Mouse (Mus musculus) megakaryocyte, embryonic 14.5 days (primary cell): ENCODE measurements around the gene Strada. TPM values are rescaled to one million over a fixed set of nuclear protein-coding genes. Genes with fewer than 3 reads are reported as not detected.

Experiments
- H3K27me3 ChIP-seq: replicated peaks from 2 replicates; pipeline ENCODE3; 2012; ENCODE audit warnings: inconsistent platforms
- H3K36me3 ChIP-seq: replicated peaks from 2 replicates; pipeline ENCODE3; 2012; ENCODE audit warnings: low read length, inconsistent platforms, mixed read lengths
- H3K4me1 ChIP-seq: 2 replicates; pipeline ENCODE4 v1.6.1; 2012; ENCODE audit warnings: inconsistent platforms
- H3K4me3 ChIP-seq: replicated peaks from 2 replicates; pipeline ENCODE3; 2012; ENCODE audit warnings: moderate library complexity, mild to moderate bottlenecking, inconsistent platforms
- H3K9me3 ChIP-seq: 2 replicates; pipeline ENCODE4 v1.6.1; 2012; ENCODE audit warnings: inconsistent platforms
- FLI1 ChIP-seq: IDR thresholded peaks from 2 replicates; pipeline ENCODE4 v1.6.1; 2012; ENCODE audit warnings: low read length, inconsistent platforms, mixed read lengths
- GATA1 ChIP-seq: IDR thresholded peaks from 3 replicates; pipeline ENCODE4 v1.6.1; 2012; ENCODE audit warnings: mixed read lengths, low read length, inconsistent platforms, borderline replicate concordance
- polyA plus RNA-seq: library from polyadenylated mRNA; stranded (reverse); fragments of >175 nt; gene quantifications from 2 replicates; pipeline ENCODE4 v1.2.3, GENCODE M21; 2012; ENCODE audit warnings: low replicate concordance; ENCODE audit not compliant: insufficient read depth

Gene Strada
- polyA plus RNA-seq, 1 experiment: 50.4 TPM

GRCm38 (mm10) chr11:106167435-106167834 is 34.5 kb downstream of the Strada start:
- peaks cover 82% of the 10 kb centered on the region for H3K36me3 ChIP-seq
- TF ChIP-seq FLI1 (no peak), GATA1 (no peak)
- peak overlapping the region; percentile 34 for H3K4me3 ChIP-seq
- H3K27me3 ChIP-seq: no peaks in the 10 kb centered on the region
- no peaks in the 10 kb centered on the region for H3K9me3 ChIP-seq
- H3K4me1 ChIP-seq: peaks cover 30% of the 10 kb centered on the region

GRCm38 (mm10) chr11:106164601-106165180 is 37.3 kb downstream of the Strada start:
- Histone ChIP-seq H3K4me3 (peak overlapping the region; percentile 18), H3K27me3 (peaks cover 16% of the 10 kb centered on the region), H3K36me3 (peaks cover 68% of the 10 kb centered on the region), H3K4me1 (peaks cover 42% of the 10 kb centered on the region), H3K9me3 (no peaks in the 10 kb centered on the region)
- TF ChIP-seq GATA1 (no peak), FLI1 (no peak)

GRCm38 (mm10) chr11:106163546-106163945 is 38.4 kb downstream of the Strada start:
- Histone ChIP-seq H3K36me3 (peaks cover 62% of the 10 kb centered on the region), H3K4me1 (peaks cover 54% of the 10 kb centered on the region), H3K27me3 (peaks cover 23% of the 10 kb centered on the region), H3K4me3 (no peak overlapping the region), H3K9me3 (no peaks in the 10 kb centered on the region)
- no peak for TF ChIP-seq GATA1
- no peak for TF ChIP-seq FLI1

- Histone ChIP-seq H3K4me1 (peaks cover 62% of the 10 kb centered on the region), H3K27me3 (peaks cover 32% of the 10 kb centered on the region), H3K4me3 (no peak overlapping the region), H3K36me3 (peaks cover 62% of the 10 kb centered on the region), H3K9me3 (no peaks in the 10 kb centered on the region)
- no peak for TF ChIP-seq GATA1
- no peak for TF ChIP-seq FLI1
These were observed 39.7 kb downstream of the Strada start for GRCm38 (mm10) chr11:106162237-106162636.

- peaks cover 71% of the 10 kb centered on the region for H3K4me1 ChIP-seq
- peaks cover 62% of the 10 kb centered on the region for H3K36me3 ChIP-seq
- H3K9me3 ChIP-seq: no peaks in the 10 kb centered on the region
- no peak for TF ChIP-seq GATA1
- TF ChIP-seq FLI1: no peak
- peaks cover 32% of the 10 kb centered on the region for H3K27me3 ChIP-seq
- H3K4me3 ChIP-seq: peak within 1 kb of the TSS; percentile 95
These were observed 40.9 kb downstream of the Strada start, which contains the start of the genes Gm10840 and Limd2 for GRCm38 (mm10) chr11:106160841-106161721. Gene Gm10840 (plus strand): TSS chr11:106160850. Gene Limd2 (minus strand): TSS chr11:106160860.

GRCm38 (mm10) chr11:106159921-106160840 is 41.8 kb downstream of the Strada start:
- peak overlapping the region; percentile 95 for H3K4me3 ChIP-seq
- no peaks in the 10 kb centered on the region for H3K9me3 ChIP-seq
- peaks cover 61% of the 10 kb centered on the region for H3K36me3 ChIP-seq
- H3K4me1 ChIP-seq: peaks cover 68% of the 10 kb centered on the region
- H3K27me3 ChIP-seq: peaks cover 32% of the 10 kb centered on the region
- TF ChIP-seq FLI1 (no peak), GATA1 (no peak)

GRCm38 (mm10) chr11:106159216-106159920 is 42.6 kb downstream of the Strada start:
- no peaks in the 10 kb centered on the region for H3K9me3 ChIP-seq
- TF ChIP-seq FLI1 (no peak), GATA1 (no peak)
- H3K36me3 ChIP-seq: peaks cover 61% of the 10 kb centered on the region
- H3K4me3 ChIP-seq: peak overlapping the region; percentile 95
- peaks cover 32% of the 10 kb centered on the region for H3K27me3 ChIP-seq
- peaks cover 68% of the 10 kb centered on the region for H3K4me1 ChIP-seq

- Histone ChIP-seq H3K4me1 (peaks cover 68% of the 10 kb centered on the region), H3K27me3 (peaks cover 32% of the 10 kb centered on the region), H3K4me3 (peak overlapping the region; percentile 95), H3K9me3 (no peaks in the 10 kb centered on the region), H3K36me3 (peaks cover 61% of the 10 kb centered on the region)
- TF ChIP-seq GATA1 (no peak), FLI1 (no peak)
These were observed 43.1 kb downstream of the Strada start for GRCm38 (mm10) chr11:106158930-106159215.
